Mouse (Mus musculus): ENCODE results near the gene Gm36210.
"Not testable (repeated sequence)": the region's sequence is repeated elsewhere in the genome, so short reads cannot be mapped to it uniquely, and the experiment has no call there.

Gm36210 gene

DNA sequence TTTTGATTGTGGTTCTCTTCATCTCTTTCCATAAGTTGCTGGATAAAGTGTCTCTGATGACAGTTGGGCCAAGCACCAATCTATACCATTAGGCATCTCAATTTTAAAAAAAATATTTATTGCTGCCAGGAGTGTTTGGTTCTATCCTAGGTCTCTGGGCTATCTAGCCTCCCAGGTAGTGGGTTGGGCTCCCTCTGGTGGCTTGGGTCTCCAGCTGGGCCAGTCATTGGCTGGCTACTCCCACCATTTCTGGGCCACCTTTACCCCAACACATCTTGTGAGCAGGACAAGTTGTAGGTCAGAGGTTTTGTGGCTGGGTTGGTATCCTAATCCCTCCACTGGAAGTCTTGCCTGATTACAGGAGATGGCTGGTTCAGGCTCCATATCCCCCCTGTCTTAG lies 28.1 kb downstream of the Gm36210 start:
- DNase-seq: peak; percentile 46

DNA sequence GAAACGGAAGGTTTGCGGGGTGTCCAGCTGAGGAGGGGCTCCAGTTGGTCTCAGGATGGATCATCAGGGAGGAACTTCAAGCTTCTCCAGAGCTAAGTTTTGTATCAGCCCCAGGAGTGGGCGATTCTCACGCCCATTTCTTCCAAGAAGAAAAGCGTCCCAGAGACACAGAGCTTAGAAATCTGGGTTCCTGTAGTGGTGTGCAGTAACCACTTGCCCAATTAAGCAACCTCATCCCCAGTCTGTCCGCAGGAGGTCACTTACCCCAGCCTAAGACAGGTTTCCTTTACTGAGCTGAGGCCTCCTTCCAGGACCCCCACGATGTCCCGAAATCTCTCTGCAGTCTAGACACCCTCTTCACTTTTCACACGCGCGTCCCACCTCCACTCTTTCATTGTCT lies 29.1 kb downstream of the Gm36210 start:
- DNase-seq: no peak

DNA sequence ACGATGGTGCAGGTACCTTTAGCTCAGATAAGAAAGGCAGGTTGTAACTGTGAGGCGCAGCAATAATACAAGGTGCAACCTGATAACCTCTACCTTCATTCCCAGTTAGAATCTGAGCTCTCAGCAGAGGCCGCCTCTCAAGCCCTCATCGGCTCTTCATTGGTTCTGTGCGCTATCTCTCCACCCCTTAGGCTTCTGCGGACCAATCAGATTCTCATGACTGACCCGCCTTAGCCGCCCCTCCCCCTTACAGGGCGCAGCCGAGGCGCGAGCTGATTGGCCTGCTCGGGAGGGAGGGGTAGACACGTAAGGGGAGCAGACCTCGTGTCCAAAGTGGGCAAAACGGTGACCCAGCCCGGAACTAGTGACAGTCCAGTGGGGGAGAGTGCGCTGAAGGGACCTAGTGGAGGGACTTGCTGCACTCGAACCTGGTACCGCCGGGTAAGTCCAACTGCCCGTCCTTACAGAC lies 29.5 kb downstream of the Gm36210 start, which contains the start of gene Isoc2a:
TSS of gene Isoc2a (plus strand) at position 401 of the 469 bp plus-strand sequence.
- DNase-seq: peak; percentile 92

DNA sequence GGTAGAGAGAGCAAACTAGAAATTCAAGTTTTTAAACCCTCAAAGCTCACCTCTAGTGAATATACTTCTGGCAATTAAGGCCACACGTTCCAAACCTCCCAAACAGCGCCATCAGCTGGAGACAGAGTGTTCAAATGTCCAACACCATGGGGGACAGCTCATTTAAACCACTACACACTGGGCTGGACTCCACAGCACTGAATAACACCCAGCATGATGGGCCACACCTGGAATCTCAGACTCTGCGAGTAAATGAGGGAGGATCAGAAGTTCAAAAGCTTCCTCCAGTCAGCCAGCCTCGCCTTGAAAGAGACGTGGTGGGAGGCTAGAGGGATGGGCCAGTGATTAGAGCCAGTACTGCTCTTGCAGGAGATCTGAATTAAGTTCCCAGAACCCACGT lies 36.2 kb downstream of the Gm36210 start, which contains the start of gene Isoc2b:
TSS of gene Isoc2b (minus strand) at position 126 of the 400 bp plus-strand sequence.
- no peak for DNase-seq

DNA sequence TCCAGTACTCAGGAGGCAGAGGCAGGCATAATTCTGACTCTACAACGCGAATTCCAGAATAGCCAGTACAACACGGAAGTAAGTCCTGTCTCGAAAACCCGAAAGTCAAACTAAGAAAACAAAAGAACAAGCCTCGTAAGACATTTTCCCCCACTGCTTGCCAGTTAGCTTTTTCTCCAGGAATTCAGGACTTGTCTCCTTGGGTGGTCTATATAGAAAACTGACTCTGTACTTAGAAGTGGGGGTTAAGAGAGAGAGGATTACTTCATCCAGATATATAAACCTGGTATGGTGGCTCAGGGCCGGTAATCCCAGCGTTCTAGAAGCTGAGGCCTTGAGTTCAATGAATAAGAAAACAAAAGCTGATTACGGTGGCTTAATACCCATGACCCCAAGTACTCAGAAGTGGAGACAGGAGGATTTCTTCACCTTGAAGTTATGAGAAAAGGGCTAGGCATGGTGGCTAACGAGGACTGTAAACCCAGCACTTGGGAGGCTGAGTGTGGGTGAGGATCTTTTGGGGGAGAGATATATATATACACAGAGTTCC lies 39.6 kb downstream of the Gm36210 start:
- DNase-seq: no peak

DNA sequence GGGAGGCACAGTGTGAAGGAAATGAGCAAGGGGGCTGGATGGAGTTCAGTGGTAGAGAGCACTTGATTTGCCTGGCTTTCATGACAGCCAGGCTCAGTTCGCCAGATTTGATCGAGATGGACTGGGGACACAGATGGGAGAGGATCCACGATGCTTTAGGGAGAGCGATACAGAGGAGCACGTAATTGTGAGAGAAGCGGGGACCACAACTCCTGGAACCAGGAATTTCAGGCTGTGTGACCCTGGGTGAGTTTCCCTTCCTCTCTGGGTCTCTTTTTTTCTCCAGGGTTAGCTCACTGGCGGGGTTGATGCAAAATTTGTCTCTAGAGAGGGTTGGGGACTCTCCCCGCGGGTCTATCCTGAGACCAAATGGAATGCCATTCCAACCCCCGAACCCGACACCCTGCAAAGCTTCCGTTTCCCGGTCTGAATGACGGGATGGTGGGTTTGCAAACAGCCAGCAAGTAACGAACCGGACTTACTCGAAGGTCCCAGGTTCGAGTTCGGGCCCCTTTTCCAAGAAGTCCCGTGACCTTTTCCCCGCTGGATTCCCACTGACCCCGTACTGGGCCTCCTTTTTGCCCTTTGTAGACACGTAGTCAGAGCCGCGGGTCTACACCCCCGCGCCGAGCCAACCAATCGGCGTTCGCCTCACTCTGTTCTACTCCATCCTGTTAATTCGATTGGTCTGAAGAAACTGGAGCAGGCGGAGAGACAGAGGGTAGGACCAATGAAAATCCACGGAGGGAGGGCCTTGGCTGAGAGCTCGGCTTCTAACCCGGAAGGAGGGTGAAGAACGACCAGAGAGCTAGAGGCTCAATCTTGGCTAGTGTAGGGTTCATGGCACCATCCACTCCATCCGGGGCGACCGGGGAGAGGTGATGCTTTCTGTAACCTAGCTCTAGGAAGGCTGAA lies 40.5 kb downstream of the Gm36210 start:
- peak; percentile 96 for DNase-seq

DNA sequence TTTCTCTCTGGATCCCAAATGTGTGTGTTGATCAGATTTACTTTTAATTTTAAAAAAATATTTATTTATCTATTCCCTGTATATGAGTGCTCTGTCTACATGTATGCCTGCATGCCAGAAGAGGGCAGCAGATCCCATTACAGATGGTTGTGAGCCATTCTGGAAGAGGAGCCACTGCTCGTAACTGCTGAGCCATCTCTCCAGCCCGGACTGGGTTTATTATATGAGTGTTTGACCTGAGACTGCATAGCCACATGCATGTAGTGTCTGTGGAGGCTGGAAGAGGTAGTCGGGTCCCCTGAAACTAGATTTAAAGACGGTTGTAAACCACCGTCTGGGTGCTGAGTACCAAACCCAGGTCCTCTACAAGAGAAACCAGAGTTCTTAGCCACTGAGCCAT lies 41.2 kb downstream of the Gm36210 start:
- DNase-seq: peak; percentile 61

DNA sequence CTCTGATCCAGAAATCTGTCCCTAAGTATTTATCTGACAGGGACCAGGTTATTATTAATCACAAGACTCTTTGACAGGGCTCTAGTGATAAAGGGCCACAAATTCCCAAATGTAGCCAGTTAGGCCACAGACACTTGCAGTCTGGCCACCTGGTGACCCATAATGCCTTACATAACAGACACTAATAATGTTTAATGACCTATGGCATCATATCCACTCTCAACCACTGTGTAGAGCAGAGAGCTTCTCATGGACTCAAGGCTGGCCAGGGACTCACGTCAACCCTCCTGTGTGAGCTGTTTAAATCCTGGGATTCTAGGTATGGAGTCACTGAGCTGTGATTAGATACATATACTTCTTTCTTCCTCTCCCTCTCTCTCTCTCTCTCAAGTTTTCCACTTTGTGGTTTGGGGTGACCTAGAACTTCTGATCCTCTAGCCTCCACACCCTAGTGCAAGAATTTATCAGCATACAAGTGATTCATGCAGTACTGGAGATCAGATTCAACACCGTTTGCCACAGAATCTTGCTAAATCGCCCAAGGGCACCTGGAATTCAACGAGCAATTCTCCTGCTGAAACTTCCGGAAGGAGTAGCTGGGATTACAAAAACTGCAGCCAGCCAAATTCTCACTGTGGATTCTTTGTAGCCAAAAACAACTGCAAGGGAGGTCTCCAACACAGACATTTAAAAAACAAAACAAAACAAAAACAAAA lies 42.0 kb downstream of the Gm36210 start:
- DNase-seq: no peak

DNA sequence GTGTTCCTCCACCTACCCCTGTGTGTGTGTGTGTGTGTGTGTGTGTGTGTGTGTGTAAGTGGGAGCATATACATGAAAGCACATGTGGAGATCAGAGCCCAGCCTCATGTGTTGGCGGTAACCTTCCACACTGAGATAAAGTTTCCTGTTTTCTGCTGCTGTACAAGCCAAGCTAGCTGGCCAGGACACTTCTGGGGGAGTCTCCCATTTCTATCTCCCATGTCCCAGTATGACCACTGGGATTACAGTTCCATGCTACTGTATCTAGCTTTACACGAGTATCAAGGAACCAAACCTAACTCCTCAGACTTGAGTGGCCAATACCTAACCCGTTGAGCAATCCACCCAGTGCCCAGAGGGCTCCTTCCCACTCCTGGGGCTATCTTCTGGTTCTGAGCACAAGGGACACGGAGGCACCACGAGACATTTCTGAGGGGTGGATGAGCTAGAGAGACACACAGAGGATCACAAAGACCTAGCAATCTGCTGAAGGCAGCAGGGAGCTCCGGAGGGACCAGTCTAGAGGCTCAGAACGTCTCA lies 42.7 kb downstream of the Gm36210 start:
- no peak for DNase-seq

DNA sequence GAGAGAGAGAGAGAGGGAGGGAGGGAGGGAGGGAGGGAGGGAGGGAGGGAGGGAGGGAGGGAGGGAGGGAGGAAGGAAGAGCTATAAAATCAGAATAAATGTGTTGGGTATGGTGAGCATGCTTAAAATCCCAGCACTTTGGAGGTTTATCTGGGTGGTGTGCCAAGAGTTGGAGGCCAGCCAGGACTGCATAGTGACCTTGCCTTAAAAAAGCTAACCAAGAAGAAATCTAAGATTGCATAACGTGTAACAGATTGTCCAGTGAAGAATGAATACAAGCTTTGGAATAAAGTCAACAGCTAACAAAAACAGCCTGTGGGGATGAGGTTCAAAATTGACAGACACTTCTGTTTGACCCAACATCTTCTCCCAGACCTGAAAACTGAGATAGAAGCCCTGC lies 43.3 kb downstream of the Gm36210 start:
- DNase-seq: peak; percentile 86

DNA sequence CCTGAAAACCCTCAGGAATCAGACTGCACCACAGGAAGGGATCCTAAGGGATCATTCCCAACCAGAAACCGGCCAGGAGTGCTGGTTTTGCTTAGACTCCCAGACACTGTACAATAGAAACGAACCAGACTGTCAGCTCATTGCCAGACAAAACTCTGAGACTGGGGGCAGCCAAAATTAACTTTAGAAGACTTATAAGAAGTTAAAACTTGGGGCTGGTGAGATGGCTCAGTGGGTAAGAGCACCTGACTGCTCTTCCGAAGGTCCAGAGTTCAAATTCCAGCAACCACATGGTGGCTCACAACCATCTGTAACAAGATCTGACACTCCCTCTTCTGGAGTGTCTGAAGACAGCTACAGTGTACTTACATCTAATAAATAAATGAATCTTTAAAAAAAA lies 45.4 kb downstream of the Gm36210 start:
- DNase-seq: not testable (repeated sequence)

DNA sequence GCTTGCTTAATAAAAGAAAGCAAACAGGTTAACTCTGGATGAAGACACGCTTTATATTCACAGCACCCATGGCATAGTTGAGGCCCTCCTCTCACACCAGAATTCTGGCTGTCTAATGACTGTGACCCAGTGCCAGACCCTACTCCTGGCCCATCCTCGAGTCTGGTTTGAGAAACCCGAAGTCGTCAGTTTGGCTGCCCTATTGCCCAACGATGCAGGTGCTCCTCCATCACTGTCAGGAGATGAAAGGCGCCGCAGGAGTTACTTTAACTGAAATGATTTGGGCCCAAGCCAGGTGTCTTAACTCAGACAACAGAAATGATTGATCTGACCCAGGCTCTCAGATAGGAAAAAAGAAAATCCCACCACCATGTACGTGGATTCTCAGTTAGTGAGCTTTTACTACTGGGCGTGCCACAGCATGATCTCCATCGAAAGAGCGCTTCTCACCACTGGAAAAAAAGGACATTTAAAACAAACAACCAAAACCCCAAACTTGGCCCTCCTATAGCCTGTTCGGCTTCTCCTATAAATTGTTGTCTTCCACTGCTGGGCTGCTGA lies 46.8 kb downstream of the Gm36210 start:
- DNase-seq: no peak

DNA sequence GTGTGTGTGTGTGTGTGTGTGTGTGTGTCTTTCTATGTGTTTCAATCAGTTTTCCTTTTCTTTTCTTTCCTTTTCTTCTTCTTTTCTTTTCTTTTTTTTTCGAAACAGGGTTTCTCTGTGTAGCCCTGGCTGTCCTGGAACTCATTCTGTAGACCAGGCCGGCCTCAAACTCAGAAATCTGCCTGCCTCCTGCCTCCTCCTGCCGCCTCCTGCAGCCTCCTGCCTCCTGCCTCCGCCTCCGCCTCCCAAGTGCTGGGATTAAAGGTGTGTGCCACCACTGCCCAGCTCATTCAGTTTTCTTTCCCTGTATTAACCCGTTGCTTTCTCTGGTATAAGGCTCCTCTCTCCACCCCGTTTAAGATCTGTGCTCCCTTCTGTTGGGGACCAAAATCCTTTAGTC lies 49.0 kb downstream of the Gm36210 start:
- no peak for DNase-seq

DNA sequence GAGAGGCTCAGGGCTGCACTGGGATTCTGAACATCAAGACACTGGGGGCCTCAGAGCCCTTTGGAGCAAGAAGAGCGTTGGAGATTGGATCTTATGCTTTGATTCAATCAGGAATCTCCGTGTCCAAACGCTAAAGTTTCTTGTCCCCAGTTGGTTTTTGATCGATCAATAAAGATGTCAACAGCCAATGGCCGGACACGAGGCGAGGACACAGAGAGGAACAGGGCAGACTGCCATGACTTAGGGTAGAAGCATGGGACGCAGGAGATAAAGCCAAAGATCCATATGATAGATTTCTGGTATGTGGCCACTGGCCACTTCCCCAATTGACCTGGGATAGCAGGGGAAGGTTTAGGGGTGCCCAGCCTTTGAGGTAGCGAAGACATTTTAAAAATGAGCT lies 49.8 kb downstream of the Gm36210 start:
- DNase-seq: no peak

DNA sequence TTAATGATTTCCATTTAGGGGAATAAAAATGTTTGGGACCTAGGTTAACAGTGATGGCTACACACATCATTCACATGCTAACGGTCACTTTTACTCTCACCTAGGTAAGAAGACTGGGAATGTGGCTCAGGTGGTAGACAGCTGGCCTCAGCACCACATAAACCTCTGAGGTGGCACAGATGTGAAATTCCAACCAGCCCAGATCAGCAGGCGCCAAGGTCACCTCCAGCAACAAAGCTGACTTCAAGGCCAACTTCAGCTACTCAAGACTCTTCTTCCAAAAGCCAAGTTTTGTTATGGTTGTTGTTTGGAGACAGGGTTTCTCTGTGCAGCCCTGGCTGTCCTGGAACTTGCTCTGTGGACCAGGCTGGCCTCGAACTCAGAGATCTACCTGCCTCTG lies 52.7 kb downstream of the Gm36210 start:
- no peak for DNase-seq

DNA sequence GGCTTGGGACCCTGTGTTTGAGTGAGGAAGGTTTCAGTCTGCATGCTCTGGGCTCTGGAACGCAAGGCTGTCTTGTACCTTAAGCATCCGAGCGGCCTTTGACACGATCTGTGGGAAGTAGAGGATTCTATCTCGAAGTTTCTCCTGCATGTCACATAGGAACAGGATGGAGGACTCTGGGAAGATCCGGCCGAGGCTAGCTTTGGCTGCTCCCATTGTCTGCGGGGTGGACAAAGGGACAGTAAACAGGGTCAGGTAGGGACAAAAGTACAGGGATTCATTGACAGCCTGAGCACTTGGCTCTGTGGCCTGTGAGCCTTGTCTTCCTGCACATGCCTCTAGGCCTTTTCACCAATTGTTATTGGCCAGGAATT lies 55.0 kb downstream of the Gm36210 start:
- DNase-seq: no peak

DNA sequence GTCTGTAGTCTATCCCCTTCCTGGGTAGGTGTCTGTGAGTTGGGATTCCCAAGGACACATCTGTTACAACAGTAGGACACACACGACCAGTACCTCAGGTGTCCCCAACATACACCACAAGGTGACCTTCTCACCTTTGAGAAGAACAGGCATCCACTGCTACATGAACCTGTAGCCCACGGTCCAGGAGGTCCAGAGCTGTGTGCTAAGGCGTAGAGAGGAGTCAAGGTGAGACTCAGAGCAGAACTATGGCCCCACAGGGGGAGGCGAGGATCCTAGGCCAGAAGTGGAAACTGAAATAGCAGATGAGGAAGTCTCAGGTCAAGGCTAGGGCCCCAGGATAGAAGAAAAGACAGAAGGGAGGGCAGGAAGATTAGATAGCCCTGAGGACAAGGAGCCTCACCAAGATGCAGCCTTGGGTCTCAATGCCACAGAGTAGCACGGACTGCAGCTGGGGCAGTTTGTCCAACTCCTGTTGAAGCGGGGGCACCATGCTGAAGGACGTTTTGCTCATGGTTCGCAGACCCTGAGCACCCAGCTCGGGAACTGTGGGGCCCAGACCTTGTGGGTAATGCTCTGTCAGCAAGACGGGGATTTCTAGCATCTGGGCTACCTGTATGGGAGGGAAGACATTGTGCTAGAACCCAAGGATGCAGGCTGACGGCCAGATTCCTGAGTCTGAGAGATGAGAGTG lies 55.5 kb downstream of the Gm36210 start:
- no peak for DNase-seq

DNA sequence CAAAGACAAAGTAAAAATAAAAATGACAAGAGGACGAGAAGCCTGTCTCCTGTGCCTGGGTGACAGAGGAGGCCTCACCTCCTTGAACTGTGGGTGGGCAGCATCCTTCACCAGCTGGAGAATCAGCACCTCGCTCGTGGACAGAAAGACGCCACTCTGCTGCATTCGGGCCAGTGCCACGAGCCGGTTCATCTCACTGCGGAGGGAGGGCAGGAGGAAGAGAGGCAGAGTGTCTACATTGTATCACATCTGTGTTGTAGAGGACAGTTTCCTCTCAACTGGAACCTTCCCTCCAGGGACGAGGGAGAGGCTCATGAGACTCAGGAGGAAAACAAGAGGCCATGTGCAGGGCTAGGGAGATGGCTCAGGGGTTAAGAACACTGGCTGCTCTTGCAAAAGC lies 56.9 kb downstream of the Gm36210 start:
- DNase-seq: no peak

Data from kidney, postnatal 10 days (tissue).